Mouse (Mus musculus): ENCODE results near the gene B230217C12Rik. TPM values are rescaled to one million over a fixed set of nuclear protein-coding genes. Genes with fewer than 3 reads are reported as not detected.
A peak's percentile ranks its signal among the peaks of the same experiment; 100 is the strongest.
"Not testable (repeated sequence)": the region's sequence is repeated elsewhere in the genome, so short reads cannot be mapped to it uniquely, and the experiment has no call there.

The B230217C12Rik gene
- polyA plus RNA-seq, 1 experiment from 2014 or later, result 53.5 TPM

DNA sequence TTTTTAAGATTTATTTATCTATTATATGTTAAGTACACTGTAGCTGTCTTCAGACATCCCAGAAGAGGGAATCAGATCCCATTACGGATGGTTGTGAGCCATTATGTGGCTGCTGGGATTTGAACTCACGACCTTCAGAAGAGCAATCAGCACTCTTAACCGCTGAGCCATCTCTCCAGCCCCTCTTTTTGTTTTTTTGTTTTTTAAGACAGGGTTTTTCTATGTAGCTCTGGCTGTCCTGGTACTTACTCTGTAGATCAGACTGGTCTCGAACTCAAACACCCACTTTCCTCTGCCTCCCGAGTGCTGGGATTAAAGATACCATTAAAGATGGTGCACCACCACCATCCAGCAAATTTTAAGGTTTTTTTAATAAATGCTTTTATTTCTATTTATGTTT lies 24.8 kb downstream of the B230217C12Rik start:
- no peaks in the 10 kb centered on the region for H3K9me3 ChIP-seq (ENCODE audit: control insufficient read depth, low read length)
- WGBS, result 84% methylated on average over 5 of the region's 5 CpGs
- no peak overlapping the region for H3K27ac ChIP-seq (ENCODE audit: low read depth, low read length)
- no peak overlapping the region for H3K4me3 ChIP-seq (ENCODE audit: low read depth, low read length)
- no peaks in the 10 kb centered on the region for H3K4me1 ChIP-seq (ENCODE audit: control insufficient read depth, insufficient read depth, low read length)
- H3K36me3 ChIP-seq (ENCODE audit: control insufficient read depth, insufficient read depth, low read length), result no peaks in the 10 kb centered on the region
- H3K9ac ChIP-seq (replicated peaks; ENCODE audit: low read depth, low read length), result no peak overlapping the region
- H3K4me2 ChIP-seq (ENCODE audit: low read depth, low read length), result no peak overlapping the region
- ATAC-seq (ENCODE audit: low read depth), result no peak
- no peaks in the 10 kb centered on the region for H3K27me3 ChIP-seq (ENCODE audit: control insufficient read depth, insufficient read depth, low read length)

DNA sequence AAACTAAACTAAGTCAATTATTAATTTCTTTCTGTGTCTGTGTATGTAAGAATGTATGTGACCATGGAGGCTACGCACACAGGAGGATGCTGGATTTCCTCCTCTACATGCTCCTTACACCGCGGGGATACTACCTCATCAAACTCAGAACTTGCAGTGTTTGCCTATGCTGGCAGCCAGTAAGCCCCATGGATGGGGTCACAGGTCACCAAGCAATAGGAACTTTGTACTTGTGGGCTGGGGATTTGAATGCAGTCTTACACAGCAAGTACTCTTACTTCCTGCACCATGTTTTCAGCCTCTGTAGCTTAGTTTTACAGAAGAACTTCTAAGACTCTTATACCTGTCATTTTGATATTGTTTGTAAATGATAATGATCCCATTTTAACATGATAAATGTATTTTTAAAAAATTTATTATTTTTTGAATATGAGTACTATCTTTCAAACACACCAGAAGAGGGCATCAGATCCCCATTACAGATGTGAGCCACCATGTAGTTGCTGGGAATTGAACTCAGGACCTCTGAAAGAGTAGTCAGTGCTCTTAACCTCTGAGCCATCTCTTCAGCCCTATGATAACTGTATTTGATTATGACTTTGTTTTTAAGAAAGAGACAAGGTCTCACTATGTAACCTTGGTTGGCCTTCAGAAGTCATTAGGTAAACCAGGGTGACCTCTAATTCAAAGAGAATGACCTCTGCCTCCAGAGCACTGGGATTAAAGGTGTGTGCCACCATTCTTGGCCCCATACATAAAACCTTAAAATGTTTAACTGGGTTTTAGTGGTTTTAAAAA lies 25.7 kb downstream of the B230217C12Rik start:
- WGBS, result 90% methylated on average over 3 of the region's 3 CpGs
- no peak for ATAC-seq (ENCODE audit: low read depth)

GRCm38 (mm10) chr11:97867591-97867990 lies 27.0 kb downstream of the B230217C12Rik start:
- Histone ChIP-seq H3K27me3 (ENCODE audit: control insufficient read depth, insufficient read depth, low read length) (no peaks in the 10 kb centered on the region), H3K4me3 (ENCODE audit: low read depth, low read length) (no peak overlapping the region), H3K27ac (ENCODE audit: low read depth, low read length) (no peak overlapping the region), H3K4me1 (ENCODE audit: control insufficient read depth, insufficient read depth, low read length) (no peaks in the 10 kb centered on the region), H3K9ac (replicated peaks; ENCODE audit: low read depth, low read length) (no peak overlapping the region), H3K4me2 (ENCODE audit: low read depth, low read length) (no peak overlapping the region), H3K9me3 (ENCODE audit: control insufficient read depth, low read length) (no peaks in the 10 kb centered on the region), H3K36me3 (ENCODE audit: control insufficient read depth, insufficient read depth, low read length) (no peaks in the 10 kb centered on the region)
- 93% methylated on average over 3 of the region's 3 CpGs for WGBS
- ATAC-seq (ENCODE audit: low read depth), result no peak

More for the DNA sequence above, 25.7 kb downstream of the B230217C12Rik start:
- H3K9ac ChIP-seq (replicated peaks; ENCODE audit: low read depth, low read length), result no peak overlapping the region
- H3K27me3 ChIP-seq (ENCODE audit: control insufficient read depth, insufficient read depth, low read length), result no peaks in the 10 kb centered on the region
- H3K36me3 ChIP-seq (ENCODE audit: control insufficient read depth, insufficient read depth, low read length), result no peaks in the 10 kb centered on the region
- no peaks in the 10 kb centered on the region for H3K4me1 ChIP-seq (ENCODE audit: control insufficient read depth, insufficient read depth, low read length)
- H3K9me3 ChIP-seq (ENCODE audit: control insufficient read depth, low read length), result no peaks in the 10 kb centered on the region
- H3K27ac ChIP-seq (ENCODE audit: low read depth, low read length), result no peak overlapping the region
- no peak overlapping the region for H3K4me3 ChIP-seq (ENCODE audit: low read depth, low read length)
- H3K4me2 ChIP-seq (ENCODE audit: low read depth, low read length), result no peak overlapping the region

DNA sequence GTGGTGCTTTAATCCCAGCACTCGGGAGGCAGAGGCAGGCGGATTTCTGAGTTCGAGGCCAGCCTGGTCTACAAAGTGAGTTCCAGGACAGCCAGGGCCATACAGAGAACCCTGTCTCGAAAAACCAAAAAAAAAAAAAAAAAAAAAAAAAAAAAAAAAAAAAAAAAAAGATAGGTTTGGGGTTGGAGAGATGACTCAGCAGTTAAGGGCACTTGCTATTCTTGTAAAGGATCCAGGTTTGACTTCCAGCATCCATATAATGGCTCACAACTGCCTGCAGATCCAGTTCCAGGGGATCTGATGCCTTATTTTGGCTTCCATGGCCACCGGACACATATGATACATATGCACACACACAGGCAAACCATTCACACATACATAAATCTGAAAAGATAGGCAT lies 31.8 kb downstream of the B230217C12Rik start:
- not testable (repeated sequence) for H3K9ac ChIP-seq (replicated peaks; ENCODE audit: low read depth, low read length); H3K4me1 ChIP-seq (ENCODE audit: control insufficient read depth, insufficient read depth, low read length); H3K9me3 ChIP-seq (ENCODE audit: control insufficient read depth, low read length); H3K4me3 ChIP-seq (ENCODE audit: low read depth, low read length); H3K27me3 ChIP-seq (ENCODE audit: control insufficient read depth, insufficient read depth, low read length); H3K27ac ChIP-seq (ENCODE audit: low read depth, low read length); ATAC-seq (ENCODE audit: low read depth); H3K4me2 ChIP-seq (ENCODE audit: low read depth, low read length); H3K36me3 ChIP-seq (ENCODE audit: control insufficient read depth, insufficient read depth, low read length)
- 98% methylated on average over 5 of the region's 5 CpGs for WGBS

- 93% methylated on average over 1 of the region's 1 CpGs for WGBS
- no peaks in the 10 kb centered on the region for H3K36me3 ChIP-seq (ENCODE audit: control insufficient read depth, insufficient read depth, low read length)
- no peaks in the 10 kb centered on the region for H3K9me3 ChIP-seq (ENCODE audit: control insufficient read depth, low read length)
- no peaks in the 10 kb centered on the region for H3K4me1 ChIP-seq (ENCODE audit: control insufficient read depth, insufficient read depth, low read length)
- no peaks in the 10 kb centered on the region for H3K27me3 ChIP-seq (ENCODE audit: control insufficient read depth, insufficient read depth, low read length)
- no peak for ATAC-seq (ENCODE audit: low read depth)
- H3K4me2 ChIP-seq (ENCODE audit: low read depth, low read length), result no peak overlapping the region
- no peak overlapping the region for H3K4me3 ChIP-seq (ENCODE audit: low read depth, low read length)
- no peak overlapping the region for H3K27ac ChIP-seq (ENCODE audit: low read depth, low read length)
- no peak overlapping the region for H3K9ac ChIP-seq (replicated peaks; ENCODE audit: low read depth, low read length)
These were observed 33.8 kb downstream of the B230217C12Rik start for GRCm38 (mm10) chr11:97874396-97874795.

DNA sequence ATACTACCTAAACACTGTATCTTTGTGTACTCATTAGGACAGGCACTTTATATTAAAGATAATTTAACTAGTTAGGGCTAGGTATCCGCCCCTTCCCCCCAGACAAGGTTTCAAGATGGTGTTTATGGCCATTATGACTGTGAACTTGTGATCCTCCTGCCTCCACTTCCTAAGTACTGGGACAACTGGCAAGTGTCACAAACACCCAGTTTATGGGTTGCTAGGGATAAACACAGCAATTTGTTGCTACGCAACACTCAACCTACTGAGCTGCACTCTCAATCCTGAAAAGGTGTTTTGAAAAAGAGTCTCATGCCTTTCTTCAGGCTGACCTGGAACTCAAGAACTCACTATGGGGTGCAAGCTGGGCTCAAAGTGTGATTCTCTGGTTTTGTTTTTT lies 36.8 kb downstream of the B230217C12Rik start:
- Histone ChIP-seq H3K9ac (replicated peaks; ENCODE audit: low read depth, low read length) (no peak overlapping the region), H3K4me3 (ENCODE audit: low read depth, low read length) (no peak overlapping the region), H3K9me3 (ENCODE audit: control insufficient read depth, low read length) (no peaks in the 10 kb centered on the region), H3K36me3 (ENCODE audit: control insufficient read depth, insufficient read depth, low read length) (no peaks in the 10 kb centered on the region), H3K27ac (ENCODE audit: low read depth, low read length) (no peak overlapping the region), H3K27me3 (ENCODE audit: control insufficient read depth, insufficient read depth, low read length) (no peaks in the 10 kb centered on the region), H3K4me2 (ENCODE audit: low read depth, low read length) (no peak overlapping the region), H3K4me1 (ENCODE audit: control insufficient read depth, insufficient read depth, low read length) (no peaks in the 10 kb centered on the region)
- 58% methylated on average over 2 of the region's 2 CpGs for WGBS
- no peak for ATAC-seq (ENCODE audit: low read depth)

- no peaks in the 10 kb centered on the region for H3K9me3 ChIP-seq (ENCODE audit: control insufficient read depth, low read length)
- no peak for ATAC-seq (ENCODE audit: low read depth)
- no peak overlapping the region for H3K4me3 ChIP-seq (ENCODE audit: low read depth, low read length)
- no peaks in the 10 kb centered on the region for H3K36me3 ChIP-seq (ENCODE audit: control insufficient read depth, insufficient read depth, low read length)
- H3K27ac ChIP-seq (ENCODE audit: low read depth, low read length), result no peak overlapping the region
- no peaks in the 10 kb centered on the region for H3K27me3 ChIP-seq (ENCODE audit: control insufficient read depth, insufficient read depth, low read length)
- WGBS, result 95% methylated on average over 4 of the region's 4 CpGs
- no peaks in the 10 kb centered on the region for H3K4me1 ChIP-seq (ENCODE audit: control insufficient read depth, insufficient read depth, low read length)
- H3K9ac ChIP-seq (replicated peaks; ENCODE audit: low read depth, low read length), result no peak overlapping the region
- no peak overlapping the region for H3K4me2 ChIP-seq (ENCODE audit: low read depth, low read length)
These were observed 39.8 kb downstream of the B230217C12Rik start for GRCm38 (mm10) chr11:97880362-97880761.

- Histone ChIP-seq H3K27ac (ENCODE audit: low read depth, low read length) (peak overlapping the region; percentile 65), H3K4me1 (ENCODE audit: control insufficient read depth, insufficient read depth, low read length) (no peaks in the 10 kb centered on the region), H3K27me3 (ENCODE audit: control insufficient read depth, insufficient read depth, low read length) (no peaks in the 10 kb centered on the region), H3K4me2 (ENCODE audit: low read depth, low read length) (peak overlapping the region; percentile 53), H3K9me3 (ENCODE audit: control insufficient read depth, low read length) (no peaks in the 10 kb centered on the region), H3K9ac (replicated peaks; ENCODE audit: low read depth, low read length) (peak overlapping the region; percentile 41; the same call in 1 of the 2 replicates), H3K4me3 (ENCODE audit: low read depth, low read length) (peak overlapping the region; percentile 58), H3K36me3 (ENCODE audit: control insufficient read depth, insufficient read depth, low read length) (no peaks in the 10 kb centered on the region)
- 4% methylated on average over 26 of the region's 26 CpGs for WGBS
- ATAC-seq (ENCODE audit: low read depth), result peak; percentile 50
These were observed 43.0 kb downstream of the B230217C12Rik start for GRCm38 (mm10) chr11:97883542-97883917.

DNA sequence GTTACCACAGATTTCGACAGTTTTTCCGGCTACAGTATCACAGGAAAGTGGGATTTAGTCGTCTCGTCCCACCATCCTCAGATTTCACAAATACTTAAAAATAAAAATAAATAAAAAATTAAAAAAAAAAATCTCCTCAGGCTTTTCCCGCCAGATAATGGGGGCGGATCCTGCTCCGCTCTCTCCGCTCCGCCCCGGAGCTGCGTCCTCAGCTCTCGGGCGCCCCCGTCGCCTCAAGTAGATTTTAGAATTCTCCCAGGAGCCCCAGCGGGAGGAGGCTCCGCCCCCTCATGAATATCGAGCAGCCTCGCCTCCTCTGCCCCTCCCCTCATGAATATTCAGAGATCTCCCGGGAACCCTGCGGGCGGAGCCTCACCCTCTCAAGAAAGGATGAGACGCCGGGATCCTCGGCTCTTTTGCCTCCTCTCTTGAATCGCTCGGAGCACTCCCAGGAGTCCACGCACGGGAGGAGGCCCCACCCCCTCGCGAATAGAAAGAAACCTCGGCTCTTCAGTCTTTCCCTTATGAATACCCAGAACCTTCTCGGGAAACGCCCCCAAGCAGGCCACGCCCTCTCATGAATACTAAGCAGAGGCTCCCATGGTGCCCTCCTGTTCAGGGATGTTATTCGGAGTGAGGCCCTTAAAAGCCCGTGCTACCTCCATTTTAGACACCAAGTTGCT lies 43.5 kb downstream of the B230217C12Rik start, which contains the start of gene Fbxo47:
Fbxo47 (minus strand) TSS at position 237 of the 683 bp plus-strand sequence.
- peak within 1 kb of the TSS; percentile 41 for H3K9ac ChIP-seq (replicated peaks; ENCODE audit: low read depth, low read length)
- no peaks in the 10 kb centered on the region for H3K27me3 ChIP-seq (ENCODE audit: control insufficient read depth, insufficient read depth, low read length)
- H3K4me2 ChIP-seq (ENCODE audit: low read depth, low read length), result peak within 1 kb of the TSS; percentile 53
- peak within 1 kb of the TSS; percentile 58 for H3K4me3 ChIP-seq (ENCODE audit: low read depth, low read length)
- H3K9me3 ChIP-seq (ENCODE audit: control insufficient read depth, low read length), result no peaks in the 10 kb centered on the region
- H3K36me3 ChIP-seq (ENCODE audit: control insufficient read depth, insufficient read depth, low read length), result no peaks in the 10 kb centered on the region
- peak within 1 kb of the TSS; percentile 87 for H3K27ac ChIP-seq (ENCODE audit: low read depth, low read length)
- ATAC-seq (ENCODE audit: low read depth), result peak; percentile 95
- H3K4me1 ChIP-seq (ENCODE audit: control insufficient read depth, insufficient read depth, low read length), result no peaks in the 10 kb centered on the region
- under 1% methylated on average over 37 of the region's 37 CpGs for WGBS

Data from neural tube, embryonic 14.5 days (tissue).